12 mouse cellular contexts compared by ENCODE assay signal in genomic region chr8:46149306-46149705, GRCm38 (mm10).
"Had no signal": no experiment of that assay in that cellular context is flagged by ENCODE, and none has a peak within 500 bp of the region (broad histone marks: within the 10 kb centered on the region; RNA-seq: fewer than 3 reads in every experiment).

No protein-coding gene starts in this region.

- H3K9me3 ChIP-seq: limb, embryonic 12.5 days; liver, embryonic 13.5 days; lung, embryonic 15.5 days; midbrain, embryonic 13.5 days; neural tube, embryonic 15.5 days had no signal

- H3K9ac ChIP-seq: limb, embryonic 12.5 days; liver, embryonic 13.5 days; liver, postnatal 0 days; lung, embryonic 15.5 days; midbrain, embryonic 13.5 days; neural tube, embryonic 15.5 days had no signal

- DNase-seq: liver; liver, embryonic 13.5 days; liver, postnatal 0 days; right cerebral cortex, adult 18-20 months; right cerebral cortex, postnatal 25 days had no signal

- H3K4me2 ChIP-seq: limb, embryonic 12.5 days; liver, embryonic 13.5 days; lung, embryonic 15.5 days; midbrain, embryonic 13.5 days had no signal

- ATAC-seq: liver, postnatal 0 days; midbrain, embryonic 13.5 days had no signal

- H3K27ac ChIP-seq: layer of hippocampus, adult 2 months; limb, embryonic 12.5 days; liver, embryonic 13.5 days; lung, embryonic 15.5 days; midbrain, embryonic 13.5 days; neural tube, embryonic 15.5 days; stomach, postnatal 0 days had no signal

- H3K36me3 ChIP-seq: limb, embryonic 12.5 days; liver, embryonic 13.5 days; lung, embryonic 15.5 days; midbrain, embryonic 13.5 days; neural tube, embryonic 15.5 days had no signal

- H3K4me3 ChIP-seq: limb, embryonic 12.5 days; liver, embryonic 13.5 days; lung, embryonic 15.5 days; midbrain, embryonic 13.5 days; myocyte; neural tube, embryonic 15.5 days had no signal
